Mouse (Mus musculus) limb, embryonic 11.5 days (tissue): ENCODE data around the gene Exosc9. TPM values are rescaled to one million over a fixed set of nuclear protein-coding genes. Genes with fewer than 3 reads are reported as not detected.
"Not testable (repeated sequence)": the region's sequence is repeated elsewhere in the genome, so short reads cannot be mapped to it uniquely, and the experiment has no call there.

Source experiments
- ATAC-seq: fragments of 200-750 bp; cut with Nextera tagmentation; 2 replicates; pipeline ENCODE4 v1.8.0; 2017; ENCODE audit warnings: low read depth; ENCODE audit not compliant: insufficient number of reproducible peaks, low FRiP score, low TSS enrichment
- DNase-seq: peaks from one replicate; pipeline ENCODE4 v3.0.0-alpha.2; 2015; ENCODE audit warnings: low spot score
- H3K27ac ChIP-seq: fragments of 300-500 bp; sonication (generic); replicated peaks from 2 replicates; pipeline ENCODE4 v1.5.1; 2014; ENCODE audit warnings: low read depth, mild to moderate bottlenecking, low read length
- H3K27me3 ChIP-seq: fragments of 300-500 bp; sonication (generic); 2 replicates; pipeline ENCODE4 v1.6.1; 2014; ENCODE audit warnings: mild to moderate bottlenecking, low read length, mixed read lengths; ENCODE audit not compliant: control insufficient read depth, insufficient read depth
- H3K36me3 ChIP-seq: fragments of 300-500 bp; sonication (generic); 2 replicates; pipeline ENCODE4 v1.6.1; 2014; ENCODE audit warnings: mild to moderate bottlenecking, low read length, moderate library complexity, mixed read lengths; ENCODE audit not compliant: control insufficient read depth, insufficient read depth
- H3K4me1 ChIP-seq: fragments of 300-500 bp; sonication (generic); 2 replicates; pipeline ENCODE4 v1.6.1; 2014; ENCODE audit warnings: low read length, mixed read lengths; ENCODE audit not compliant: control insufficient read depth, insufficient read depth
- H3K4me2 ChIP-seq: fragments of 300-500 bp; sonication (generic); 2 replicates; pipeline ENCODE4 v1.6.1; 2014; ENCODE audit warnings: low read depth, mild to moderate bottlenecking, moderate library complexity; ENCODE audit not compliant: severe bottlenecking
- H3K4me3 ChIP-seq: fragments of 300-500 bp; sonication (generic); 2 replicates; pipeline ENCODE4 v1.5.1; 2014; ENCODE audit warnings: low read depth, low read length
- H3K9ac ChIP-seq: fragments of 300-500 bp; sonication (generic); 2 replicates; pipeline ENCODE4 v1.6.1; 2014; ENCODE audit warnings: mild to moderate bottlenecking, low read length
- H3K9me3 ChIP-seq: fragments of 300-500 bp; sonication (generic); 2 replicates; pipeline ENCODE4 v1.6.1; 2016; ENCODE audit warnings: low read length; ENCODE audit not compliant: control insufficient read depth
- WGBS: fragments of 180-500 bp; shearing (Covaris S2); extraction: QIAGEN DNeasy Blood & Tissue Kit; methylation state at CpG from one replicate; pipeline ENCODE4 v1.1.7; 2014; 5-methylcytosine and 5-hydroxymethylcytosine counted together
- polyA plus RNA-seq: library from polyadenylated mRNA; unstranded; fragments of >200 nt; fragmentation: Nextera tagmentation; extraction: Ambion mirVana; gene quantifications from 2 replicates; pipeline ENCODE4 v1.2.1, GENCODE M21; 2014

Exosc9 gene
- polyA plus RNA-seq, 1 experiment from 2014 or later, result 81.4 TPM

- Histone ChIP-seq H3K4me2 (no peak overlapping the region), H3K9me3 (no peaks in the 10 kb centered on the region), H3K36me3 (peaks cover 30% of the 10 kb centered on the region), H3K27ac (no peak overlapping the region), H3K4me1 (no peaks in the 10 kb centered on the region), H3K27me3 (no peaks in the 10 kb centered on the region), H3K4me3 (no peak overlapping the region), H3K9ac (no peak overlapping the region)
- DNase-seq, result no peak
- ATAC-seq, result no peak
- WGBS, result 89% methylated on average over 3 of the region's 3 CpGs
Observed at GRCm38 (mm10) chr3:36563666-36564065, 11.3 kb downstream of the Exosc9 start.

- Histone ChIP-seq H3K27ac (no peak overlapping the region), H3K36me3 (peaks cover 21% of the 10 kb centered on the region; the same call in 1 of the 2 replicates), H3K27me3 (no peaks in the 10 kb centered on the region), H3K9me3 (no peaks in the 10 kb centered on the region), H3K4me1 (peaks cover 6% of the 10 kb centered on the region; the same call in 1 of the 2 replicates), H3K9ac (no peak overlapping the region; the same call in 1 of the 2 replicates), H3K4me2 (peak overlapping the region; percentile 74; the same call in 1 of the 2 replicates), H3K4me3 (peak overlapping the region; percentile 93; the same call in 1 of the 2 replicates)
- DNase-seq (no peak), ATAC-seq (no peak)
- 90% methylated on average over 5 of the region's 5 CpGs for WGBS
Observed at GRCm38 (mm10) chr3:36569836-36570235, 17.4 kb downstream of the Exosc9 start.

GRCm38 (mm10) chr3:36571361-36571826, 19.0 kb downstream of the Exosc9 start:
- under 1% methylated on average over 46 of the region's 46 CpGs for WGBS

DNA sequence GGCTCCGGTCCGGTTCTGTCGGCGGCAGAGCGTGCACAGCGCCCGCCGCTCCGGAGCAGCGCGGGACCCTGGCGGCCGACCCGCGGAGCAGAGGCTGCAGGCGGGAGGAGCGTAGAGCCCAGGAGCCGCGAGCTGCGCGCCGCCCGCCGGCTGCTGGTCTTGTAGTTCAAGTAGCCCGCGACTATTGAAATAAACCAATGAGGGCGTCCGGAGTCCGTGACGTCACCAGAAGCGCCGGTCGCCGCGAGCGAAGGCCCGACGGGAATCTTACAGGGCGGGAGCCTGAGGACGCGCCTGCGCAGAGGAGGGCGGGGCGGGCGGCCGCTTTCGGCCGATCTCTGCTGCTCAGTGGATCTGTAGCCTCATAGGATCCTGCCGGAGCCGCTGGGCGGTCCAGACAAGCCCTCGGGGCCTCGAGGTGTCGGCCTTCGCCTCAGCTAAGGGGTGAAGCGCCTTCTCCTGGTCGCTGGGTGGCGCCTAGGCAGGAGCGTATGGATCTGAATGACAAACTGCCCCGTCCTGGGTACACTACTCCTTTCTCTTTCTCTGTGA, 19.5 kb downstream of the Exosc9 start, which contains the start of gene Ccna2:
Gene Ccna2, minus strand, starts transcription at position 324 of the 552 bp plus-strand sequence.
- H3K4me3 ChIP-seq, result peak within 1 kb of the TSS; percentile 93
- peaks cover 14% of the 10 kb centered on the region; the same call in 1 of the 2 replicates for H3K36me3 ChIP-seq
- DNase-seq (peak; percentile 99), ATAC-seq (peak; percentile 98)
- H3K27me3 ChIP-seq, result no peaks in the 10 kb centered on the region
- no peaks in the 10 kb centered on the region for H3K9me3 ChIP-seq
- H3K27ac ChIP-seq, result peak within 1 kb of the TSS; percentile 73
- H3K4me2 ChIP-seq, result peak within 1 kb of the TSS; percentile 74
- H3K4me1 ChIP-seq, result peaks cover 6% of the 10 kb centered on the region; the same call in 1 of the 2 replicates
- WGBS, result under 1% methylated on average over 60 of the region's 60 CpGs
- peak within 1 kb of the TSS; percentile 93 for H3K9ac ChIP-seq

More at GRCm38 (mm10) chr3:36571361-36571826, 19.0 kb downstream of the Exosc9 start:
- H3K36me3 ChIP-seq, result peaks cover 18% of the 10 kb centered on the region; the same call in 1 of the 2 replicates
- H3K4me3 ChIP-seq, result peak overlapping the region; percentile 93
- no peaks in the 10 kb centered on the region for H3K27me3 ChIP-seq
- H3K9me3 ChIP-seq, result no peaks in the 10 kb centered on the region
- H3K9ac ChIP-seq, result peak overlapping the region; percentile 93
- no peak for DNase-seq
- ATAC-seq, result peak; percentile 60
- H3K4me2 ChIP-seq, result peak overlapping the region; percentile 74
- H3K4me1 ChIP-seq, result peaks cover 6% of the 10 kb centered on the region; the same call in 1 of the 2 replicates
- H3K27ac ChIP-seq, result peak overlapping the region; percentile 73

DNA sequence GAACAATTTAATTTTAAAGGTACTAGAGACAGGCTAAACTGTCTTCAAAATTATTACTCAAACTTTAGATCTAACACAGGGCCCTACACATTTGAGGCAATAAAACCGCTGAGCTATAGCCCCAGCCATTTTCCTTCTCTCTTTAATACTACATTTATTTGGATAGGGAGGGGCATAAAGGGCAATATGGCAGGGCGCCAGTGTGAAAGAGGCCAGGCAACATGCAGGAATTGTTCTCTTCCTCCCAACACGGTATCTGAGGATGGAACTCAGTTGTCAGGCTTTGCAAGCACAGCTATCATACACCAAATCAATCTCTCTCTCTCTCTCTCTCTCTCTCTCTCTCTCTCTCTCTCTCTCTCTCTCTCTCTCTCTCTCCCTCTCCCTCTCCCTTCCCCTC, 46.4 kb downstream of the Exosc9 start:
- DNase-seq (no peak), ATAC-seq (no peak)
- no peaks in the 10 kb centered on the region for H3K9me3 ChIP-seq
- no peaks in the 10 kb centered on the region for H3K27me3 ChIP-seq
- H3K27ac ChIP-seq, result no peak overlapping the region
- H3K4me3 ChIP-seq, result no peak overlapping the region
- no peaks in the 10 kb centered on the region for H3K4me1 ChIP-seq
- WGBS, result 87% methylated on average over 3 of the region's 3 CpGs
- no peak overlapping the region for H3K9ac ChIP-seq
- H3K36me3 ChIP-seq, result no peaks in the 10 kb centered on the region
- H3K4me2 ChIP-seq, result no peak overlapping the region

DNA sequence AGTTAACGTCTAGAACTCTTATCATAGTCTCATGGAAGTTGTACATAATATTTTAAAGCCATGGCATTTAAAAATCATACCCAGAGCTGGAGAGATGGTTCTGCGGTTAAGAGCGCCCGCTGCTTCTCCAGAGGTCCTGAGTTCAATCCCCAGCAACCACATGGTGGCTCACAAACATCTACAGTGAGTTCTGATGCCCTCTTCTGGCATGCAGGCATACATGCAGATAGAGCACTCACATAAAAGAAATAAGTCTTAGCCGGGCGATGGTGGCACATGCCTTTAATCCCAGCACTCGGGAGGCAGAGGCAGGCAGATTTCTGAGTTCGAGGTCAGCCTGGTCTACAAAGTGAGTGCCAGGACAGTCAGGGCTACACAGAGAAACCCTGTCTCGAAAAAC, 47.4 kb downstream of the Exosc9 start:
- H3K9ac ChIP-seq, H3K4me3 ChIP-seq, H3K4me2 ChIP-seq, H3K27ac ChIP-seq, DNase-seq, H3K4me1 ChIP-seq, H3K36me3 ChIP-seq, ATAC-seq, H3K9me3 ChIP-seq, H3K27me3 ChIP-seq: not testable (repeated sequence)
- 92% methylated on average over 9 of the region's 9 CpGs for WGBS

- Histone ChIP-seq H3K4me1 (no peaks in the 10 kb centered on the region), H3K27me3 (no peaks in the 10 kb centered on the region), H3K9ac (no peak overlapping the region), H3K27ac (no peak overlapping the region), H3K4me2 (no peak overlapping the region), H3K4me3 (no peak overlapping the region), H3K9me3 (no peaks in the 10 kb centered on the region), H3K36me3 (no peaks in the 10 kb centered on the region)
- WGBS, result 84% methylated on average over 7 of the region's 7 CpGs
- DNase-seq, result no peak
- no peak for ATAC-seq
Observed at GRCm38 (mm10) chr3:36605894-36606783, 53.7 kb downstream of the Exosc9 start.

DNA sequence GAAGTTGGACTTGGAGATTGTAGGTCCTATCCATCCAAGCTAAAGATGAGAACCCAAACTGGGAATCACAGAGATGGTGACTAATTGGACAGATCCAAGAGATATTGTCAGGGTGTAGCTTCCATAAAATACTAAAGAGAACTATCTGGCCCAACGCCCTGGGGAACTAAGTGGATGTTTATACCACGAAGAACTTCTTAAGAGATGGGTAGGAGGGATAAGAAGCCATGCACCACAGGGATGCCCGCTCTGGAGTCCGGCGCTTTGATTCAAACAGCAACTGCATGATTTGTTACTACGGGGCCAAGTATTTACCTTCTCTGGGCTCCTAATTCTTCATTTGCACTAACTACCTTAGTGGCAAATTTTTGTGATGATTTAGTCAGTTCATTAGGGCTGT, 60.3 kb downstream of the Exosc9 start:
- no peaks in the 10 kb centered on the region for H3K9me3 ChIP-seq
- no peak overlapping the region for H3K27ac ChIP-seq

More for the DNA sequence above, 60.3 kb downstream of the Exosc9 start:
- peak overlapping the region; percentile 65 for H3K4me3 ChIP-seq
- H3K4me1 ChIP-seq, result no peaks in the 10 kb centered on the region
- peak overlapping the region; percentile 69 for H3K4me2 ChIP-seq
- no peaks in the 10 kb centered on the region for H3K27me3 ChIP-seq
- H3K36me3 ChIP-seq, result no peaks in the 10 kb centered on the region
- DNase-seq (no peak), ATAC-seq (peak; percentile 40; the same call in 1 of the 2 replicates)
- H3K9ac ChIP-seq, result peak overlapping the region; percentile 75
- WGBS, result 5% methylated on average over 6 of the region's 6 CpGs
